Mouse (Mus musculus): ENCODE data around the gene Slc38a9. TPM values are rescaled to one million over a fixed set of nuclear protein-coding genes. Genes with fewer than 3 reads are reported as not detected.
A peak's percentile ranks its signal among the peaks of the same experiment; 100 is the strongest.

Gene Slc38a9
- polyA plus RNA-seq, 1 experiment, result 1.1 TPM

DNA sequence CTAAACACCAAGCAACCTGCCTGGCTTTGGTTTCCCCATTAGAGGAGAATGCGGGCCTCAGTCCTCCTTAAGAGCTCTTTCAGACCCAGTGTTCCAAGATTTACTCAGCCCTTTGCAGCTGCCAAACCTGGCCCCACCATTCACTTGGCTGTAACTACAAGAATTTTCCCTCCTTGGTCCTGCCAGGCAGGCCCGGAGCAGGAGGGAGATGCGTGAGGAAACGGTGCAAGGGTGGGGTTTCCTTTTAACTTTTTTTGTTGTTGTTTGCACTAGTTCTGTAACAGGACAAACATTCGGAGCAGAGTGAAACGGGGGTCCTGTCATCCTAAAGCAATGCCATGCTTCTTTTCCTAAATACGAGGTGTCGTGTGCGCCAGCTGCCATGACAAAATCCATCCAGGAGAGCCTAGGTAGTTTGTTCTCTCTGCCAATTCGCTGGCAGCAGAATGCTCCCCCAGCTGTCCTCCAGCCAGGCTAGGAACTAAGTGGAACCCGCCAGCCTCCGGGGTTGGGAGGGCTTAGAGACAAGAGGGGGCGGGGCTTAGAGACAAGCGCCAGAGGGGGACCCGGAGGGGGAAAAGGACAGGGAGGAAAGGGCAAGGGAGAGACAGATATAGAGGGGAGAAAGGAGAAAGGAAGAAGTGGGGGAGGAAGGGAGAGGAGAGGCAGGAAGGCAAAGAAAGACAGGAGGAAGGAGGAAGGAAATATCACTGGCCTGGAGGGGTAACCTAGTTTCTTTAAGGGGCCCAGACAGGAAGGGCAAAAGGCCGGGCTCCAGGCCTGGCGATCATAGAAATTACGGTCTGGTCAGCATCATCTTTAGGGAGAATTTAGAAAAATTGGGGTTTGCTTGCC, 91.1 kb downstream of the Slc38a9 start:
- Histone ChIP-seq H3K27me3 (replicated peaks) (peaks cover 16% of the 10 kb centered on the region), H3K36me3 (replicated peaks; ENCODE audit: low read length) (no peaks in the 10 kb centered on the region), H3K9me3 (no peaks in the 10 kb centered on the region), H3K4me1 (peaks cover 7% of the 10 kb centered on the region), H3K4me3 (replicated peaks) (peak overlapping the region; percentile 46)
- TF ChIP-seq GATA1 (IDR thresholded peaks at IDR 0.05; ENCODE audit: borderline replicate concordance, low read length) (no peak), FLI1 (IDR thresholded peaks at IDR 0.05; ENCODE audit: low read length) (no peak)

GRCm38 (mm10) chr13:112752309-112752975, 91.9 kb downstream of the Slc38a9 start:
- Histone ChIP-seq H3K36me3 (replicated peaks; ENCODE audit: low read length) (no peaks in the 10 kb centered on the region), H3K4me3 (replicated peaks) (no peak overlapping the region), H3K4me1 (peaks cover 7% of the 10 kb centered on the region), H3K9me3 (no peaks in the 10 kb centered on the region), H3K27me3 (replicated peaks) (peaks cover 15% of the 10 kb centered on the region)
- TF ChIP-seq FLI1 (IDR thresholded peaks at IDR 0.05; ENCODE audit: low read length) (no peak), GATA1 (IDR thresholded peaks at IDR 0.05; ENCODE audit: borderline replicate concordance, low read length) (no peak)

- no peak for TF ChIP-seq GATA1 (IDR thresholded peaks at IDR 0.05; ENCODE audit: borderline replicate concordance, low read length)
- no peak for TF ChIP-seq FLI1 (IDR thresholded peaks at IDR 0.05; ENCODE audit: low read length)
- H3K36me3 ChIP-seq (replicated peaks; ENCODE audit: low read length), result no peaks in the 10 kb centered on the region
- peaks cover 7% of the 10 kb centered on the region for H3K4me1 ChIP-seq
- no peaks in the 10 kb centered on the region for H3K9me3 ChIP-seq
- peaks cover 12% of the 10 kb centered on the region for H3K27me3 ChIP-seq (replicated peaks)
- H3K4me3 ChIP-seq (replicated peaks), result no peak overlapping the region
Observed at GRCm38 (mm10) chr13:112753522-112753921, 93.0 kb downstream of the Slc38a9 start.

DNA sequence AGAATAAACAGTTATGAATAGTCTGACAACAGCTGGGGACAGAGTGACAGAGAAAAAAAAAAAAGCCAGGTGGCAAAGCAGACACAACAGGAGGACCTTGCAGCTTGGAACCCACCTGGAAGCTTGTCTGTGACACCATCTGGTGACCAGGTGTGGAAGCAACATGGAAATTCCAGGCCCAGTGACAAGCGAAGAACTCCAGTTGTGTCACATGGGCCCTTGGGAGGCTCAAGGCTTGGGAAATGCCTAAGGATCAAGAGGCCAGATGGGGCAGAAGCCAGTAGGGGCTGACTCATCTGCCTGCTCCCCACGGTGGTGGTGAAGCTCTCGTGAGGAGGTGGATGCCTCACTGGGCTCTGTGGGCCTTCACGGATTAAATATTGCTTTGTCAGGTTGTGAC, 94.3 kb downstream of the Slc38a9 start:
- Histone ChIP-seq H3K36me3 (replicated peaks; ENCODE audit: low read length) (no peaks in the 10 kb centered on the region), H3K9me3 (no peaks in the 10 kb centered on the region), H3K4me1 (peaks cover 7% of the 10 kb centered on the region), H3K27me3 (replicated peaks) (peaks cover 12% of the 10 kb centered on the region), H3K4me3 (replicated peaks) (no peak overlapping the region)
- no peak for TF ChIP-seq FLI1 (IDR thresholded peaks at IDR 0.05; ENCODE audit: low read length)

DNA sequence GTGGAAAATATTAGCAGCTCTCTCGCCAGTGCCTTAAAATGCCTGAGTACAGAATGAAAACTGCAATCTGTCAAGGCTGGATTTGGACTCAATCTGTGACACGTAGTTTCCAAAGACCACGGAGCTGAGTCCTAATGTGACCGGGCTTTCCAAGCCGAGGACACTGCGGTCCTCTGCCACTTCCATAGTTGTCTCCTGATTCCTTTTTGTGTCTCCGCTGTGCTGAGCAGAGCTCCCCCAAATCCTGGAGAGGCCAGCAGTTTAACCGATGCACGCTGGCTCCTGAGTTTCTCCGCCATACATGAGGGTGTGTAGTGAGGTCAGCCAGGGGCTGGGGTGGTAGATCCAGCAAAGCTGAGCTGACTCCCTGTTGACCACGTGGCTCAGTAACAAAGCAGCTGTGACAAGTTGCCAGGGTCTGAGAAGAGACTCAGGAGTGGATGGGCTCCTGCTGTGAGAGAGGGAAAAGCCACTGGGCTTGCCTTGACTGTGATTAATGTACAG, 95.0 kb downstream of the Slc38a9 start:
- H3K4me3 ChIP-seq (replicated peaks), result no peak overlapping the region
- H3K9me3 ChIP-seq, result no peaks in the 10 kb centered on the region
- H3K27me3 ChIP-seq (replicated peaks), result peaks cover 12% of the 10 kb centered on the region
- H3K4me1 ChIP-seq, result peaks cover 7% of the 10 kb centered on the region
- no peaks in the 10 kb centered on the region for H3K36me3 ChIP-seq (replicated peaks; ENCODE audit: low read length)
- no peak for TF ChIP-seq FLI1 (IDR thresholded peaks at IDR 0.05; ENCODE audit: low read length)
- TF ChIP-seq GATA1 (IDR thresholded peaks at IDR 0.05; ENCODE audit: borderline replicate concordance, low read length), result no peak

DNA sequence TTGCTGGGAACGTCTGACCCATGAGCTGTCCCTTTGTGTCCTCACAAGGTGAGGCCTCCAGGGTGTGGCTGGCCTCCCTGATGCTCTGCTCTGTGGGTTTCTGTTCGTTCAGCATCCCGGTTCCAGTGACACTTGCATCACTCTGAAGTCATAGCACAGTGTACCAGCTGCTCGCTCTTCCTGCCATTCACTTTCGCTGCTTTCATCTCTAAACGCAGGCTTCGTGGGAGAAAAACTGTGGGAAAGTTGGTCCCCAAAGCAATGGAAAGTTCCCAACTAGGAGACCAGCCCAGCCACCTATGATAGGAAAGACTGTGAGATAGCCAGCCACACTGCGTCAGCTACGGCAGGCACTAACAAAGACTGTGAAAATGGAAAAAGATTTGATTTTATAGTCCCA, 96.8 kb downstream of the Slc38a9 start:
- H3K9me3 ChIP-seq, result no peaks in the 10 kb centered on the region
- peaks cover 14% of the 10 kb centered on the region for H3K27me3 ChIP-seq (replicated peaks)
- H3K4me1 ChIP-seq, result no peaks in the 10 kb centered on the region; the same call in 1 of the 2 replicates
- no peak for TF ChIP-seq GATA1 (IDR thresholded peaks at IDR 0.05; ENCODE audit: borderline replicate concordance, low read length)
- TF ChIP-seq FLI1 (IDR thresholded peaks at IDR 0.05; ENCODE audit: low read length), result no peak
- no peak overlapping the region for H3K4me3 ChIP-seq (replicated peaks)
- no peaks in the 10 kb centered on the region for H3K36me3 ChIP-seq (replicated peaks; ENCODE audit: low read length)

DNA sequence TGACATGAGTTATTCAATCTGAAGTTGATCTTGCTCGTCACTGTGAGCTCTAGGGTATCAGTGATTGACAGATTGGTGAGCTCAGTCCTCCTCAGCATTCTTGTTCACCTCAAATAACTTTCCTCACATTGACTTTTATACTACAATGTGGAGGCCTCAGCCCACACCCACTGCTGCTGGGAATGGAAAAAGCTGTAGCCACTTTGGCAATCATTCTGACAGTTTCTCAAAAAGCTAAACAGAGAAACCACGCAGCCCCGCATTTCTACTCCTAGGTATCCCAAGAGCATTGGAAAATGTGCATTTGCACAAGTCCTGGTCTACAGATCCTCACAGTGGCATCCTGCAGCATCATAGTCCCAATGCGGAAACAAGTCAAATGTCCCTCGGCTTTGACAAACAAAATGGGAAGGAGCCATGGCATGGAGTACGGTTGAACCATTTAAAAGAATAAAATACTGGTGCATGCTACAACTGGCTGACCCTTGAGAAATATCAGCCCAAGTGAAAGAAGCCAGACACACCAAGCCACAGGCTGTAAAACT, 98.1 kb downstream of the Slc38a9 start:
- Histone ChIP-seq H3K4me3 (replicated peaks) (no peak overlapping the region), H3K27me3 (replicated peaks) (peaks cover 9% of the 10 kb centered on the region), H3K9me3 (no peaks in the 10 kb centered on the region), H3K36me3 (replicated peaks; ENCODE audit: low read length) (no peaks in the 10 kb centered on the region), H3K4me1 (no peaks in the 10 kb centered on the region; the same call in 1 of the 2 replicates)
- TF ChIP-seq FLI1 (IDR thresholded peaks at IDR 0.05; ENCODE audit: low read length) (no peak), GATA1 (IDR thresholded peaks at IDR 0.05; ENCODE audit: borderline replicate concordance, low read length) (no peak)

GRCm38 (mm10) chr13:112759364-112759763, 98.8 kb downstream of the Slc38a9 start:
- H3K36me3 ChIP-seq (replicated peaks; ENCODE audit: low read length), result no peaks in the 10 kb centered on the region
- TF ChIP-seq GATA1 (IDR thresholded peaks at IDR 0.05; ENCODE audit: borderline replicate concordance, low read length), result no peak
- TF ChIP-seq FLI1 (IDR thresholded peaks at IDR 0.05; ENCODE audit: low read length), result no peak

GRCm38 (mm10) chr13:112759777-112760537, 99.4 kb downstream of the Slc38a9 start:
- H3K4me1 ChIP-seq, result no peaks in the 10 kb centered on the region; the same call in 1 of the 2 replicates
- no peak for TF ChIP-seq FLI1 (IDR thresholded peaks at IDR 0.05; ENCODE audit: low read length)
- no peak for TF ChIP-seq GATA1 (IDR thresholded peaks at IDR 0.05; ENCODE audit: borderline replicate concordance, low read length)
- peaks cover 14% of the 10 kb centered on the region for H3K27me3 ChIP-seq (replicated peaks)
- H3K36me3 ChIP-seq (replicated peaks; ENCODE audit: low read length), result no peaks in the 10 kb centered on the region
- no peaks in the 10 kb centered on the region for H3K9me3 ChIP-seq
- no peak overlapping the region for H3K4me3 ChIP-seq (replicated peaks)

More at GRCm38 (mm10) chr13:112759364-112759763, 98.8 kb downstream of the Slc38a9 start:
- H3K4me1 ChIP-seq, result no peaks in the 10 kb centered on the region; the same call in 1 of the 2 replicates
- peaks cover 14% of the 10 kb centered on the region for H3K27me3 ChIP-seq (replicated peaks)
- no peaks in the 10 kb centered on the region for H3K9me3 ChIP-seq
- H3K4me3 ChIP-seq (replicated peaks), result no peak overlapping the region

All from megakaryocyte, embryonic 14.5 days (primary cell).